Mouse (Mus musculus): ENCODE results near the gene Phospho2. TPM values are rescaled to one million over a fixed set of nuclear protein-coding genes. Genes with fewer than 3 reads are reported as not detected.
A peak's percentile ranks its signal among the peaks of the same experiment; 100 is the strongest.

Gene Phospho2
- total and polyA plus RNA-seq, 2 experiments from 2014 or later = 29.7 to 31.6 TPM

DNA sequence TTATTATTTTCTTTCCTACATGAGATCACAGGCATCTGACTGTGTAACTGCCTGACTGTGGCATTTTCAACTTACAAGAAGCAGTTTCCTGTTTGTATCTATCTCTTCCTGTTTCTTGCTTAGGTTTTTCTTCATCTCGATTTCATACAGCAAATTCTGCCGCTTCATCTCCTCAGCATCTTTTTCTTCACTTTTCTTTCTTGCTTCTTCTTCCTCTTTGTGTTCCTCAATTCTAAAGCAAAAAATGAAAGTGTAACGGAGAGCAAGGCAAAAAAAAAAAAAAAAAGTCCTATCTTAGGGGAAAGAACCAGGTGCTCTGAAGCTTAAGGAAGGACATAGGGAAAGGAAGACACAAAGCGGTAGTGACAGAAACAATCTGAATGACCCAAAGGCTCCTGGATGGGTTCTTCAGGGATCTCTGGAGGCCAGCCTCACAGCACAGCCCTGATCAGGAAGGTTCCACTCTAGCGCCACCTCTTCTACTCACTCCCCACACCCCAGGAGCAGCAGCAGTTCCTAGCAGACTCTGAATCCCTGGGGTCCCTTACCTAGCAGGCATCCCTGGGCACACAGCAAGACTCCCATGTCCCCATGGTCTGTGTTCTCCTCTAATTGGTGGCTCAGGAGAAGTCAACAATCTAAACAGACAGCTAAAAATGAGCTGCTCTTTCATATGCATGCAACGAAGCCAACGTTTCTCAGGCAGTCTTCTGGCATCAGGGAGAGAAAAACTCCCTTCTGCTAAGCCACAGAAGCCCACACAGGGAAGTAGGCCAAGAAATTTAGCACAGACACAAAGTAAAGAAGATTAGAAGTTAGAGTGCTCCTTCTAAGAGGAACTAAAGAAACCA, 11.2 kb upstream of the Phospho2 start:
- Histone ChIP-seq H3K4me1 (ENCODE audit: insufficient read depth, low read length) (no peaks in the 10 kb centered on the region), H3K27ac (ENCODE audit: low read depth, low read length) (no peak overlapping the region), H3K27me3 (ENCODE audit: insufficient read depth, low read length) (no peaks in the 10 kb centered on the region), H3K36me3 (ENCODE audit: insufficient read depth, low read length) (peaks cover 3% of the 10 kb centered on the region; the same call in 1 of the 2 replicates), H3K4me3 (ENCODE audit: low read depth, low read length) (no peak overlapping the region), H3K9me3 (ENCODE audit: low read length) (no peaks in the 10 kb centered on the region), H3K4me2 (ENCODE audit: low read depth, low read length, poor library complexity, severe bottlenecking) (no peak overlapping the region), H3K9ac (replicated peaks; ENCODE audit: low read length, poor library complexity, severe bottlenecking) (no peak overlapping the region)
- no peak for ATAC-seq (ENCODE audit: low FRiP score)
- WGBS = 75% methylated on average over 7 of the region's 7 CpGs
- no peak for TF ChIP-seq CTCF (IDR thresholded peaks at IDR 0.05)
- DNase-seq (ENCODE audit: low spot score) = no peak

- H3K27me3 ChIP-seq (ENCODE audit: insufficient read depth, low read length) = no peaks in the 10 kb centered on the region
- no peak overlapping the region for H3K9ac ChIP-seq (replicated peaks; ENCODE audit: low read length, poor library complexity, severe bottlenecking)
- TF ChIP-seq CTCF (IDR thresholded peaks at IDR 0.05) = peak; percentile 50
- peaks cover 3% of the 10 kb centered on the region; the same call in 1 of the 2 replicates for H3K36me3 ChIP-seq (ENCODE audit: insufficient read depth, low read length)
- DNase-seq (ENCODE audit: low spot score) (peak; percentile 24), ATAC-seq (ENCODE audit: low FRiP score) (no peak)
- H3K4me2 ChIP-seq (ENCODE audit: low read depth, low read length, poor library complexity, severe bottlenecking) = no peak overlapping the region
- no peaks in the 10 kb centered on the region for H3K4me1 ChIP-seq (ENCODE audit: insufficient read depth, low read length)
- no peaks in the 10 kb centered on the region for H3K9me3 ChIP-seq (ENCODE audit: low read length)
- WGBS = 43% methylated on average over 5 of the region's 5 CpGs
- no peak overlapping the region for H3K27ac ChIP-seq (ENCODE audit: low read depth, low read length)
- H3K4me3 ChIP-seq (ENCODE audit: low read depth, low read length) = no peak overlapping the region
Observed at GRCm38 (mm10) chr2:69778836-69779177, 10.6 kb upstream of the Phospho2 start.

GRCm38 (mm10) chr2:69788974-69789373, 449 bp upstream of the Phospho2 start:
- WGBS = 29% methylated on average over 9 of the region's 9 CpGs
- DNase-seq (ENCODE audit: low spot score) (no peak), ATAC-seq (ENCODE audit: low FRiP score) (peak; percentile 34; the same call in 1 of the 2 replicates)
- H3K9me3 ChIP-seq (ENCODE audit: low read length) = no peaks in the 10 kb centered on the region
- H3K4me2 ChIP-seq (ENCODE audit: low read depth, low read length, poor library complexity, severe bottlenecking) = peak overlapping the region; percentile 83
- H3K4me1 ChIP-seq (ENCODE audit: insufficient read depth, low read length) = no peaks in the 10 kb centered on the region
- no peaks in the 10 kb centered on the region for H3K27me3 ChIP-seq (ENCODE audit: insufficient read depth, low read length)
- TF ChIP-seq CTCF (IDR thresholded peaks at IDR 0.05) = no peak
- 0 out of 2 replicates have a peak, but pooled peaks cover 3% of the 10 kb centered on the region for H3K36me3 ChIP-seq (ENCODE audit: insufficient read depth, low read length)
- H3K9ac ChIP-seq (replicated peaks; ENCODE audit: low read length, poor library complexity, severe bottlenecking) = peak overlapping the region; percentile 66
- H3K4me3 ChIP-seq (ENCODE audit: low read depth, low read length) = peak overlapping the region; percentile 67
- H3K27ac ChIP-seq (ENCODE audit: low read depth, low read length) = peak overlapping the region; percentile 86

DNA sequence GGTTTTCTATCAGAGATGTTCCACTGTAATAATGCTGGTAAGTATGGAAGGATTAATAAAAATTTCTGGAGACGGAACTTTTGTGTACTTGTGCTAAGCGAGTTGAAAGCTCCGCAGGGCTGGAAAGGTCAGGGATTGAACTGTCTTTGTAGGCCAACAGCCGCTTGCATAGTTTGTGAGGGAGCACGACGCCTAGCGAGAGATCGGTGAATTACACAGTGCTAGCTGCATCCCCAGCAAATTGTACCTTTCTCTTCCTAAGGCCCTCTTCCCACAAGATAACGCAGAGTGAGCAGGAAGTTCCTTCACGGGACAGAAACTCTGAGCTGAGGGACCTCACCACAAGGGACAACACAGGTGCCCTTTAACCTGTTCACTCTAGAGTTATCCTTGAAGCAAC, 862 bp downstream of the Phospho2 start:
- ATAC-seq (ENCODE audit: low FRiP score) = peak; percentile 42; the same call in 1 of the 2 replicates
- no peak overlapping the region; the same call in 1 of the 2 replicates for H3K27ac ChIP-seq (ENCODE audit: low read depth, low read length)

GRCm38 (mm10) chr2:69790722-69791121, 1.3 kb downstream of the Phospho2 start:
- no peak for DNase-seq (ENCODE audit: low spot score)
- peaks cover 7% of the 10 kb centered on the region; the same call in 1 of the 2 replicates for H3K36me3 ChIP-seq (ENCODE audit: insufficient read depth, low read length)
- no peak overlapping the region for H3K27ac ChIP-seq (ENCODE audit: low read depth, low read length)
- H3K27me3 ChIP-seq (ENCODE audit: insufficient read depth, low read length) = no peaks in the 10 kb centered on the region
- no peaks in the 10 kb centered on the region for H3K4me1 ChIP-seq (ENCODE audit: insufficient read depth, low read length)
- TF ChIP-seq CTCF (IDR thresholded peaks at IDR 0.05) = no peak
- peak overlapping the region; percentile 83 for H3K4me2 ChIP-seq (ENCODE audit: low read depth, low read length, poor library complexity, severe bottlenecking)
- WGBS = 77% methylated on average over 4 of the region's 4 CpGs
- no peak for ATAC-seq (ENCODE audit: low FRiP score)
- no peak overlapping the region for H3K9ac ChIP-seq (replicated peaks; ENCODE audit: low read length, poor library complexity, severe bottlenecking)
- H3K9me3 ChIP-seq (ENCODE audit: low read length) = no peaks in the 10 kb centered on the region
- no peak overlapping the region for H3K4me3 ChIP-seq (ENCODE audit: low read depth, low read length)

More for the DNA sequence above, 862 bp downstream of the Phospho2 start:
- no peaks in the 10 kb centered on the region for H3K27me3 ChIP-seq (ENCODE audit: insufficient read depth, low read length)
- H3K4me1 ChIP-seq (ENCODE audit: insufficient read depth, low read length) = no peaks in the 10 kb centered on the region
- DNase-seq (ENCODE audit: low spot score) = peak; percentile 80
- peak overlapping the region; percentile 67 for H3K4me3 ChIP-seq (ENCODE audit: low read depth, low read length)
- no peak overlapping the region for H3K9ac ChIP-seq (replicated peaks; ENCODE audit: low read length, poor library complexity, severe bottlenecking)
- TF ChIP-seq CTCF (IDR thresholded peaks at IDR 0.05) = peak; percentile 80
- no peaks in the 10 kb centered on the region for H3K9me3 ChIP-seq (ENCODE audit: low read length)
- H3K4me2 ChIP-seq (ENCODE audit: low read depth, low read length, poor library complexity, severe bottlenecking) = peak overlapping the region; percentile 83
- WGBS = 2% methylated on average over 10 of the region's 10 CpGs
- H3K36me3 ChIP-seq (ENCODE audit: insufficient read depth, low read length) = 0 out of 2 replicates have a peak, but pooled peaks cover 3% of the 10 kb centered on the region

GRCm38 (mm10) chr2:69802911-69803312, 13.5 kb downstream of the Phospho2 start:
- Histone ChIP-seq H3K36me3 (ENCODE audit: insufficient read depth, low read length) (no peaks in the 10 kb centered on the region), H3K9me3 (ENCODE audit: low read length) (no peaks in the 10 kb centered on the region), H3K27ac (ENCODE audit: low read depth, low read length) (no peak overlapping the region), H3K27me3 (ENCODE audit: insufficient read depth, low read length) (no peaks in the 10 kb centered on the region), H3K4me3 (ENCODE audit: low read depth, low read length) (no peak overlapping the region), H3K4me1 (ENCODE audit: insufficient read depth, low read length) (no peaks in the 10 kb centered on the region), H3K9ac (replicated peaks; ENCODE audit: low read length, poor library complexity, severe bottlenecking) (no peak overlapping the region), H3K4me2 (ENCODE audit: low read depth, low read length, poor library complexity, severe bottlenecking) (no peak overlapping the region)
- 54% methylated on average over 5 of the region's 5 CpGs for WGBS
- ATAC-seq (ENCODE audit: low FRiP score) = 0 out of 2 replicates have a peak, but pooled peaks have one; percentile 31
- peak; percentile 53 for TF ChIP-seq CTCF (IDR thresholded peaks at IDR 0.05)
- DNase-seq (ENCODE audit: low spot score) = no peak
